Mouse (Mus musculus) ovary, postnatal 36 days (tissue): ENCODE measurements at regions not wholly inside any gene's neighbourhood (a gene's known extent, or its start where the extent isn't known, plus 50 kb on each side); places are given as distances from the start of the nearest gene placed in this dataset.

Experiments used
- DNase-seq: peaks from one replicate; pipeline ENCODE4 v3.0.0; 2022; ENCODE audit warnings: low spot score, mixed read lengths

GRCm38 (mm10) chr11:7508861-7509260 lies 295.1 kb upstream of the Igfbp3 start:
- DNase-seq: no peak

- no peak for DNase-seq
Measured at GRCm38 (mm10) chr11:7506421-7506945, 292.8 kb upstream of the Igfbp3 start.

- DNase-seq: no peak
Measured at GRCm38 (mm10) chr11:7504651-7505321, 291.1 kb upstream of the Igfbp3 start.

- DNase-seq: no peak
Measured at GRCm38 (mm10) chr11:7502679-7503078, 289.0 kb upstream of the Igfbp3 start.

- DNase-seq: no peak
Measured at GRCm38 (mm10) chr11:7502045-7502444, 288.3 kb upstream of the Igfbp3 start.

- DNase-seq: no peak
Measured at GRCm38 (mm10) chr11:7497803-7498202, 284.1 kb upstream of the Igfbp3 start.

GRCm38 (mm10) chr11:7473832-7474545 lies 260.3 kb upstream of the Igfbp3 start:
- no peak for DNase-seq

GRCm38 (mm10) chr11:7465522-7465921 lies 251.8 kb upstream of the Igfbp3 start:
- DNase-seq: no peak

GRCm38 (mm10) chr11:7461956-7462771 lies 248.4 kb upstream of the Igfbp3 start:
- no peak for DNase-seq

GRCm38 (mm10) chr11:7451756-7452155 lies 238.0 kb upstream of the Igfbp3 start:
- no peak for DNase-seq

- DNase-seq: no peak
Measured at GRCm38 (mm10) chr11:7444494-7444893, 230.8 kb upstream of the Igfbp3 start.

GRCm38 (mm10) chr11:7439276-7439675 lies 225.6 kb upstream of the Igfbp3 start:
- DNase-seq: no peak

- no peak for DNase-seq
Measured at GRCm38 (mm10) chr11:7434591-7434990, 220.9 kb upstream of the Igfbp3 start.

GRCm38 (mm10) chr11:7427771-7428170 lies 214.0 kb upstream of the Igfbp3 start:
- DNase-seq: no peak

GRCm38 (mm10) chr11:7425233-7425632 lies 211.5 kb upstream of the Igfbp3 start:
- DNase-seq: no peak

- DNase-seq: no peak
Measured at GRCm38 (mm10) chr11:7424082-7424471, 210.4 kb upstream of the Igfbp3 start.

GRCm38 (mm10) chr11:7423276-7424081 lies 209.8 kb upstream of the Igfbp3 start:
- no peak for DNase-seq

GRCm38 (mm10) chr11:7412631-7413030 lies 198.9 kb upstream of the Igfbp3 start:
- DNase-seq: no peak

GRCm38 (mm10) chr11:7408992-7409391 lies 195.3 kb upstream of the Igfbp3 start:
- no peak for DNase-seq

- no peak for DNase-seq
Measured at GRCm38 (mm10) chr11:7404666-7405065, 190.9 kb upstream of the Igfbp3 start.

GRCm38 (mm10) chr11:7371835-7372234 lies 158.1 kb upstream of the Igfbp3 start:
- no peak for DNase-seq

GRCm38 (mm10) chr11:7361388-7361787 lies 147.7 kb upstream of the Igfbp3 start:
- no peak for DNase-seq
